Mouse (Mus musculus): ENCODE measurements at regions not wholly inside any gene's neighbourhood (a gene's known extent, or its start where the extent isn't known, plus 50 kb on each side); places are given as distances from the start of the nearest gene placed in this dataset.

GRCm38 (mm10) chr7:34480771-34481170 lies 87.7 kb upstream of the Lsm14a start:
- no peak overlapping the region for H3K27ac ChIP-seq
- no peak overlapping the region for H3K4me3 ChIP-seq
- H3K27me3 ChIP-seq (ENCODE audit: insufficient read depth, poor library complexity, severe bottlenecking) = no peaks in the 10 kb centered on the region
- H3K4me1 ChIP-seq (replicated peaks) = no peaks in the 10 kb centered on the region
- peaks cover 12% of the 10 kb centered on the region; the same call in 1 of the 2 replicates for H3K9me3 ChIP-seq
- WGBS = 61% methylated on average over 5 of the region's 5 CpGs
- no peaks in the 10 kb centered on the region for H3K36me3 ChIP-seq
- DNase-seq (ENCODE audit: low spot score) = no peak

DNA sequence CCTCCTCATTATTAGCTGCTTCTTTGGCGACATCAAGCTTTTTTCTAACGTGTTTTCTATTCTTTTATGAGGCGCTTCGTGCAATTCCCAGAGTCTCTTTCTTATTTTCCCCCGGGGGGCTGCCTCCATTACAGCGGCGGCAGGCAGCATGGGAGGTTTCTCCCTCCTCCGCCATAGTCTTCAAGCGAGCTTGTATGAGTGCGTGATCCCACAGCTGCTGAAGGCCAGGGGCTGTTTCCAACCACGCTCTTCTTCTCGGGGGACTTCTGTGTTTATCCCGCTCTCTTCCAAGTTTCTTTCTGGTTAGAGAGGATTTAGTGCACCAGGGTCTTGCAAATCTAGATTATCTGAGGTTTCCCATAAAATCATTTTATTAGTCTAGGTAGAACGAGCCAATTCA lies 77.9 kb upstream of the Lsm14a start:
- no peaks in the 10 kb centered on the region for H3K36me3 ChIP-seq
- no peak overlapping the region for H3K27ac ChIP-seq
- H3K9me3 ChIP-seq = no peaks in the 10 kb centered on the region
- no peaks in the 10 kb centered on the region for H3K27me3 ChIP-seq (ENCODE audit: insufficient read depth, poor library complexity, severe bottlenecking)
- 0 out of 2 replicates have a peak, but pooled peaks cover 5% of the 10 kb centered on the region for H3K4me1 ChIP-seq (replicated peaks)
- DNase-seq (ENCODE audit: low spot score) = no peak
- no peak overlapping the region for H3K4me3 ChIP-seq
- 57% methylated on average over 14 of the region's 14 CpGs for WGBS

DNA sequence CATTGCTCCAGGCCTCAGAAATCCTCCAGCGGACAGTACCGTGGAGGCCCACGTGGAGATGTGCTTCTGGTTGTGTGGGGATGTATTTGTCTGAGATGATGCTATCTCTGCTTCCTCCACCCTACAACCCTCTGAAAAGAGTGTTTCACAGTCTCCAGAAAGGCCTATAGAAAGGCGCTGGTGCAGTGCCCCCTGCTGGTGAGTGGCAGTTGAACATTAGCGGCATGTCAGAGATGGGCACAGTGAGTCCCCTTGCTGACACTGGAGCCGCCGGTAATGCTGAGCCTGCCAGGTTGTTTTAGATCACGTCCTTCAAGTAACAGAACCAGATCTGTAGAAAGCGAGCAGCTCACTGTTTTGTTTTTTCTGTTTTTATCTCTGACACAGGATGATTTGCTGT lies 69.0 kb upstream of the Lsm14a start:
- Histone ChIP-seq H3K27ac (no peak overlapping the region), H3K4me1 (replicated peaks) (no peaks in the 10 kb centered on the region), H3K9me3 (no peaks in the 10 kb centered on the region), H3K4me3 (no peak overlapping the region), H3K27me3 (ENCODE audit: insufficient read depth, poor library complexity, severe bottlenecking) (no peaks in the 10 kb centered on the region), H3K36me3 (no peaks in the 10 kb centered on the region)
- WGBS = 66% methylated on average over 9 of the region's 9 CpGs
- DNase-seq (ENCODE audit: low spot score) = peak; percentile 38

DNA sequence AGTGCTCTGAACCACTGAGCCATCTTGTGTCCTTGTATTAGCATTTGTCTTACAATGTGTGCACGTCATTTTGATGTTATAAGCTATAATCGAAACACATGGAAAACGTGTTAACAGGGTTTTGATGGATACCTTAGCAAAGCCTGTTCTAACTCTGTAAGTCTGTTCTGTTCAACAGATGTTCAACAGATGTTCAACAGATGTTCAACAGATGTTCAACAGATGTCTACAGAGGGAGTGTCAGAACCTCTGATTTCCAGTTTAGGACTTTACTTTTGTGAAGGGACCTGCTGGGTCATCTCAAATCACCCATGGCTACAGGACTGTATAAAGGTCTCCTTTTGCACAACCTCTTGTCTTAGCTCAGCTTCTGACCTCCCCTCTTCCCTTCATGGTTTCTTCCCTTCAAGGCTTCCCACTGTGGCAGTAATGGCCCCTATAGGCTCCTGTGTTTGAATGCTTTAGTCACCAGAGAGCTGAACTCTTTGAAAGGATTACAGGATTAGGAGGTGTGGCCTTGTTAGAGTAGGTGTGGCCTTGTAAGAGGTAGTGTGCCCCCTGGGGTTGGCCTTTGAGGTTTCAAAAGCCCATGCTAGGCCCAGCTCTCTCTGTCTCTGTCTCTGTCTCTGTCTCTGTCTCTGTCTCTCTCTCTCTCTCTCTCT lies 66.8 kb upstream of the Lsm14a start:
- no peaks in the 10 kb centered on the region for H3K9me3 ChIP-seq
- H3K36me3 ChIP-seq = no peaks in the 10 kb centered on the region
- no peaks in the 10 kb centered on the region for H3K4me1 ChIP-seq (replicated peaks)
- no peak for DNase-seq (ENCODE audit: low spot score)
- WGBS = 83% methylated on average over 3 of the region's 3 CpGs
- H3K27ac ChIP-seq = no peak overlapping the region
- no peak overlapping the region for H3K4me3 ChIP-seq
- H3K27me3 ChIP-seq (ENCODE audit: insufficient read depth, poor library complexity, severe bottlenecking) = no peaks in the 10 kb centered on the region

DNA sequence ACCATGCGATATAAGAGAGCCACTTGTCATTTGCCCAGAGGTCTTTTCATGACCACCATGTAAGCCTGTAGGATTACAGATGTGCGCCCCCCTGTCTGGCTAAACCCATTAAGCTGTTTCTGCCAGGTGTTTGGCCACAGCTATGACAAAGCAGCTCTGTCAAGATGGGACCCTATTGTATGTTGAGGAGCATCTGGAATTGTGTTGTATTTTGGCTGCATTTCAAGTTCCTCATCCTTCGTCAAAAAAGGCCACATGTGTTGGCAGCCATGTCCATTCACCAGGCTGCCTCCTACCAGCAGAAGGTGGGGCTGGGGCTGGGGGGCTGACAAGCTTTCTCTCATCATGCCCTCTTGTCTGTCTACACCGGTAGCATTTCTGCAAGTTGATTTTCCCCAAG lies 65.7 kb upstream of the Lsm14a start:
- no peak overlapping the region for H3K27ac ChIP-seq
- DNase-seq (ENCODE audit: low spot score) = no peak
- WGBS = 89% methylated on average over 4 of the region's 4 CpGs
- no peaks in the 10 kb centered on the region for H3K4me1 ChIP-seq (replicated peaks)
- H3K4me3 ChIP-seq = no peak overlapping the region
- H3K27me3 ChIP-seq (ENCODE audit: insufficient read depth, poor library complexity, severe bottlenecking) = no peaks in the 10 kb centered on the region
- H3K36me3 ChIP-seq = no peaks in the 10 kb centered on the region
- H3K9me3 ChIP-seq = no peaks in the 10 kb centered on the region

- DNase-seq (ENCODE audit: low spot score) = no peak
- WGBS = 95% methylated on average over 2 of the region's 2 CpGs
- Histone ChIP-seq H3K4me1 (replicated peaks) (no peaks in the 10 kb centered on the region), H3K4me3 (no peak overlapping the region), H3K27ac (no peak overlapping the region), H3K27me3 (ENCODE audit: insufficient read depth, poor library complexity, severe bottlenecking) (no peaks in the 10 kb centered on the region), H3K36me3 (no peaks in the 10 kb centered on the region), H3K9me3 (peaks cover 3% of the 10 kb centered on the region; the same call in 1 of the 2 replicates)
Measured at GRCm38 (mm10) chr7:34448364-34448763, 55.2 kb upstream of the Lsm14a start.

- 50% methylated on average over 17 of the region's 17 CpGs for WGBS
- DNase-seq (ENCODE audit: low spot score) = no peak
- Histone ChIP-seq H3K9me3 (no peaks in the 10 kb centered on the region), H3K27me3 (ENCODE audit: insufficient read depth, poor library complexity, severe bottlenecking) (no peaks in the 10 kb centered on the region), H3K4me3 (no peak overlapping the region), H3K4me1 (replicated peaks) (no peaks in the 10 kb centered on the region), H3K36me3 (no peaks in the 10 kb centered on the region), H3K27ac (no peak overlapping the region)
Measured at GRCm38 (mm10) chr7:34444263-34444662, 51.1 kb upstream of the Lsm14a start.

Data from hindbrain, embryonic 10.5 days (tissue).